Mouse (Mus musculus) T-helper 17 cell (primary cell): ENCODE results near the gene C77080.

Experiments used
- in situ Hi-C, 2 experiments: fragments of 300-600 bp; cut with MboI, MseI; formaldehyde crosslinking; loops; 1 replicate in 1 of 2; 2 replicates in 1 of 2; pipeline ENCODE4 v1.15.1; 2025; ENCODE audit warnings: high pct_unique_total_duplicates in 2 of 2

C77080 gene

DNA sequence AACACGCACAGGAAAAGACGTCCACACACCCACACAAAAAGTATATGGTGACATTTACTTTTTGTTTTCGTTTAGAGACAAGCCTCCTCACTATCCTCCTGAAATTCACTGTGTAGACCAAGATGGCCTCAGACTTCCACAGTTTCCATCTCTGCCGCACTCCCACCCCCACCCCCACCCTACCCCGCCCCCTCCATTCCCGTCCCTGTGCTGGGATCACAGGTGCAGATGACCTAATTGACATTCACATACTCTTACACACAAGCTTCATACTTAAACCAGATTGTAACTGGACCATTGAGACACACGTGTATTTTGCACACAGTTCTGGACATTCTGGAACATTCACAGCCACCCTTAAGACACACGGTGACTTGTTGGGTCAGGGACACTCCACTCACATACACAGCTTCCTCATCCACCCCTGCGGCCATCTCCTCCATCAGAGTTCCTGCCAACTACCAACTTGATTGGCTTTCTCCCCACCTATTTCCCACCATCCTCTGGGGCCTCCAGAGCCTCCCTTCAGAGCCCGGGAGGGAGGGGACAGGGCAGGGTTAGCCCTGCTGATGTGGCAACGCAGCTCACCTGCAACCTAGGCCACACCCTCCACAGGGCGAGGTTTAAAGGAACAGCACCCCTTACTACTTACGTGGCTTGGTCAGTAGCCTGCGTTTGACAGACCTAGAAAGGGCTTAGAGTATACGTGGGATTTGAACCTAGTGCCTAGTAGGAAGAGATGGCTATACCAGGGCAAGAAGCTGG, 11.0 kb upstream of the C77080 start:
- in situ Hi-C loops, result no loop called here

DNA sequence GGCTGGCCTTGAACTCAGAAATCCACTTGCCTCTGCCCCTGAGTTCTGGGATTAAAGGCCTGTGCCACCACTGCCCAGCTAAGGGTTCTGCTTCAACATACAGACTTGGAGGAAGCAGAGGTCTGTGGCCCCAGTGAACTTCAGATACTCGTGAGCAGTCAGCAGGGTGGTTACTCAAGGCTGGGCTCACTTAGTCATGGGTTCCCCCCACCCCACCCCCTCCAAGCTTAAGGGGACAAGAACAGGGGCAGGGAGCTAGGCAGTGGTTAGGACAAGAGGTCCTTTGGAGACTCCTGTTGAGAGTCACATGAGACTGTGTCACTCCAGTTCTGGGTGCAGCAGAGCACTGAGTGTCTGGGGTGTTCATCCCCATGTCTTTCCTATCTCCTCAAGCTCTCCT, 7.5 kb upstream of the C77080 start:
- in situ Hi-C loops, result loop anchor here in 1 of 2 experiments (10.0 kb wide), 1 partner anchor 1296 kb away; no protein-coding TSS in a partner anchor

DNA sequence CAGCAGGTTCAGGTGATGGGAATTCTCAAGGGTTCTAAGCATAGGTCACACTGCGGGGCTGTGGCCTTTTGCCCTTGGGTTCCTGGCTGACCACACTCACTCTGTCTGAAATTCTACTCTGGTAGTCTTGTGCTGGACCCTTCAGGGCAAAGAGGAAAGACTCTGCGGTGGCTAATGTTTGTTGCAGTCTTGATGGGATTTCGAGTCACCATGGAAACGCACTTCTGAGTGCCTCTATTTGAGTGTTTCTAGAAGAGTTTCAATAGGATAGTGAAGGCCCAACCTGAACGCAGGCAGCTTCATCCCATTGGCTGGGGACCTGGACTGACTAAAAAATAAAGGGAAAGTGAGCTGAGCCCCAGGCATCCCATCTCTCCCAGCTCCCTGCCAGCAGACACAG, 5.6 kb upstream of the C77080 start:
- in situ Hi-C loops, result loop anchor here in 1 of 2 experiments (10.0 kb wide), 1 partner anchor 1298 kb away; no protein-coding TSS in a partner anchor

DNA sequence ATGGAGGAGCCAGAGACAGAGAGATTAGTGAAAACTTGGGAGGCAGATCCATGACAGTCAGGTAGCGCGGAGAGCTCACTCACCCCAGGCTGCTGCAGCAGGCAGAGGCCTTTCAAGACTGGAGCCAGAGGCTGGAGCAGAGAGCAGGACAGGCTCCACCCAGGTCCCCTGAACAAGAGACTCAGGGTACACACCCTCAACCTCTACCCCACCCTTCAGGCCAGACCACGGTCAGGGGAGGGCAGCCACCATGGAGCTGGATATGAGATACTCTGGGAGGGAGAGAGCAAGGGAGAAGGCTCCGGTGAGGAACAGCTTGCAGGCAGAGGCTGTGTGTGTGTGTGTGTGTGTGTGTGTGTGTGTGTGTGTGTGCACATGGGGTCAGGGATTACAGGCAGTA, 5.0 kb upstream of the C77080 start:
- in situ Hi-C loops, result loop anchor here in 1 of 2 experiments (10.0 kb wide), 1 partner anchor 1299 kb away; no protein-coding TSS in a partner anchor

DNA sequence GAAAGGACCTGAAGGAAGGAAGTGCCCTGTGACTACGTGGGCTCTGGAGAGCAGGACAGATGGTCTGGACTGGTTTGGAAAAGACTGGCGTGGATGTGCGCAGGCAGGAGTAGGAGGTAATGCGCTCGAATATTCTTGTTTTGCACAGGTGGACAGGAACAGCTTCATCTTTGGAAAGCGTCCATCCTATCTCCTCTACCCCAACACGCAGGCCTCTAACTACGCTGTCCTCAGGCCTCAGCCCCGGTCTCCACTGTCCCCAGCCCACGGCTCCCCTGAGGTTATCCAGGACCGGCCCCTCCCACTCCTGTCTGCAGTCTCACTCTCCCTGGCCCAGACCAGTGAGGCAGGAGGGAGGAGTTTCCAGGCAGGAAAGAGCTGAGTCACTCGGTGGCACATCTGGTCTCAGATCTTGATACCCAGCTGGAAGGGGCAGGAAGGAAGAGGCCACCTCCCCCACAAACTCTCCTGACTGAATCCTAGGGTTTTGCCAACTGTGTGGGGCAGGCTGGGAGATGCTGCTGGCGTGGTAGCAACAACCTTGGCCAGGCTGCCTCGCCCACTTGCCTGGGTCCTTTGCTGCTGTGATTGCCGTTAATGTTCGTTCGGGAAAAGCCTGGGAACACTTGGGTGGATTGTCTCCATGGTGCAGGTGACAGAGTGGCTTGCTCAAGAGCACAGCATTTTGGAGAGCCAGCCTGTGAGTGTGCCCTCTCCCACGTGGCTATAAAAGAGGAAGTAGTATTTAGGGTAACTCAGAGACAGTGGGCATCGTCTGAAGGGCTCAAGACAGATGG, 2.2 kb upstream of the C77080 start:
- in situ Hi-C loops, result loop anchor here in 1 of 2 experiments (10.0 kb wide), 1 partner anchor 1301 kb away; no protein-coding TSS in a partner anchor

DNA sequence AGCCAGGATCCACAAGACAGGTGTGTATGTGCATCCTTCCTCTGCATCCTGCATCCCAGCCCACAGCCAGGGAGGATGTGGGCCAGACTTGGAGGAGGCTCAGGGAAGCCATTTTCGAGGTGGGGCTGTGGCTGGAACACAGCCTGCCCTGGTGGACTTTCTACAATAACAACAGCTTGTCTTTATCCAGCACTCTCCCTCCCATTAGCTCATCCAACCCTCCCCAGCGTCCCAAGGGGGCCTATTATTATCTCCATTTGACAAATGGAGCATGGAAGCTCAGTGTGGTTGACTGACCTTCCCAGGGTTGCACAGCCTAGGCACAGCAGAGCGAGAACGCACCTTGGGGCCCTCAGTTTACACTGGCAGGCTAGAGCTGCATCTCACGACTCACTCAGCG, 526 bp downstream of the C77080 start:
- in situ Hi-C loops, result loop anchor here in 1 of 2 experiments (10.0 kb wide), 1 partner anchor 1304 kb away; no protein-coding TSS in a partner anchor

DNA sequence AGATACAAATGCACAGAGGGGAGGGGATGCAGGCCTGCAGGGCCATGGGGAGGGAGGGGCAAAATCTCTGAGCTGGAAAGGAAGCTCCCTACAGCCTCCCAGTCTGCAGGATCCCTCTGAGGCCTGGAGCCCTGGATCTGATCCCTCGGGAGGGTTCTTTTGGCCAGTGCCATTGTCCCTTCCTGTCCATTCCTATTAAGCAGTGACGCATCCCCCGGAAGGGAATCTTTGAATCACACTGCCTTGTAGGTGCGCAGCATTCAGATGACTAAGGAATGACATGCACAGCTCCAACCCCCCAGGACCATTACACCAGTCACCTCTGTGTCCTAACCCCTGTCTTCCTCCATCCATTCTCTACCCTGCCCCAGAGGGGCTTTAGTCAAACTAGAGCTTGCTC, 2.1 kb downstream of the C77080 start:
- in situ Hi-C loops, result no loop called here

DNA sequence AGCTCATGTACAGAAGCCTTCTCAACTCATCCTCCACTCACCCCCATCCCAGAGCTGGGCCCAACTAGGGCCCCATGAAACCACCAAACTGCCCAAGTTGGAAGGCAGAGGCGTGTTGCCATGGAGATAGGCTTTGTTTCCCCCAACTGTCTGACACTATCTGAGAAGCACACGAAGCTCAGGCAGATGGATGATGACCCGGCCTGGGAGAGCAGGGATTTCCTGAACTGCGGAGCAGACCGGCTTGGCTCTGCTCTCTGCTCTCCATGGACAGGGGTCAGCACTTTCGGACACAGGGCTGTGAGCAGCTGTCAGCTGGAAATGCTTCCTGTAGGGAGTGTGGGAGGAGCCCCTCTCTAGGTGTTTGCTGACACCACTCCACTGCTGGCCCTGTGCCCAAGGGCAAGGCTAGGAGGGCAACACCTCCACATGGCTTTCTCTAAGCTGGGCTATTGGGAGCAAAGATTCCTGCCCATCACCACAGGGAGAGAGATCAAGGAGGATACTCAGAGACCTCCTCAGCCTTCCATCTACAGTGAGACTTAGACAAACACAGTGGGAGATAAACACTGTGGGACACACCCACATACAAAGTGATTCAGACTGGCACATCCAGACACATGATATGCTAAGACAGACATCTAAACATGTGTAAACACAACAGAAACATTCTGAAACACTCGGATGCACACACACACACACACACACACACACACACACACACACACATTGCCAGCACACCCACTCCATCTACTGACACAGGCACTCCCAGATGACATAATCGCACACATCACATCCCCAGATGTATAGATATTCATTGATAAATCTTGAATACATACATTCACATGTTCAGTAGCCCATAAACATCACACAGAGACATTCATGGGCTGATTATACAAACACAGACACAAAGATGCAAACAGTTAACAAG, 4.5 kb downstream of the C77080 start:
- in situ Hi-C loops, result no loop called here

DNA sequence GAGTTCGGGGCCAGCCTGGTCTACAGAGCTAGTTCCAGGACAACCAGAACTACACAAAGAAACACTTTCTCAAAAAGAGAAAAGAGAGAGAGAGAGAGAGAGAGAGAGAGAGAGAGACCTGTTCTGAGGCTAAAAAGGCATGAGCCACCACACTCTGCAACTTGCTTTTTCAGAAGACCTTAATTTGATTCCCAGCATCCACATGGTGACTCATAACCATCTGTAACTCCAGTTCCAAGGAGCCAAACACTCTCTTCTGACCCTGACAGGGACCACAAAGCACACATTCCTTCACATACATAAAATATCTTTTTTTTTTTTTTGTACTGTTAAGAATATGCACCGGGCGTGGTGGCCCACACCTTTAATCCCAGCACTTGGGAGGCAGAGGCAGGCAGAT, 6.6 kb downstream of the C77080 start:
- in situ Hi-C loops, result no loop called here

DNA sequence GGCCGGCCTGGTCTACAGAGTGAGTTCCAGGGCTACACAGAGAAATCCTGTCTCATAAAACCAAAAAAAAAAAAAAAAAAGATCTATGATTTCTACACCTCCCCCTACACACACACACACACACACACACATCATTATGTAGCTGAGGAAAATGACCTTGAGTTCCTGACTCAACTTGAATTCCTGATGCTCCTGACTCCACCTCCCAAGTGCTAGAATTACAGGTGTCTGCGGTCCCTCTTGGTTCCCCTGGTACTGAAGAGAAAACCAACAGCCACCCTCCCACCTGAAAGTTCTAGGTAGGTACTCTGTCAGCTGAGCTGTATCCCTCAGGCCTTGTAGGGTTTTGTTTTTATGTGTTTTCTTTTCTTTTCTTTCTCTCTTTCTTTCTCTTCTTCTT, 8.7 kb downstream of the C77080 start:
- in situ Hi-C loops, result no loop called here

DNA sequence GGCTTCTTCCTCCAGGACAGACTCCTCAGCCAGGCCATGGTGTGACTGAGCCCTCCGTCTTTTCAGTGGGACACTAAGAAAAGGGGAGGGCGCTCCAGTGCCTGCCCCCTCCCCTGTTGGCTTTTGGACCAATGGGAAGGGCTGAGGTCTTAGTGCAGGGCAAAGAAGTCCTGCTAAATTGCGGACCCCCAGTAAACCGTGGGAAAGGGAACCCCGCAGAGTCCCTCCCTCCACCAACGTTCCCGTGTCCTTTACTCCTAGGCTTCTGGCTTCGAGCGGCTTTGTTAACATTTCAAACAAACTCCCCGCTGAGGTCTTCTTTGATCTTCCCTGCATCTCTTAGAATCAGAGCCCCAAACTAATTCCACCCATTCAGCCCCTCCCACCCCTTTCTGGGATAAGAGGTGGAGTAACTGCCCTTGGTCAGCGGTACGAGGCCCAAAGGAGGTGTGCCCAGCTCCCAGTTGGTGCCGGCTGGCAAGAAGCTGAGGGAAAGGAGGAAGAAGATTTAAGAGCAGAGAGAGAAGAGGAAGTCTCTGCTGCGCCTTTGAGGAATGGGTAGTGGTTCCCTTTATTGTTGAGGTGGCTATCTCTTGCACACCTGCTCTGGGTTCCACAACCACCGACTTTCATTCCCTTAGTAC, 9.6 kb downstream of the C77080 start:
- in situ Hi-C loops, result no loop called here

DNA sequence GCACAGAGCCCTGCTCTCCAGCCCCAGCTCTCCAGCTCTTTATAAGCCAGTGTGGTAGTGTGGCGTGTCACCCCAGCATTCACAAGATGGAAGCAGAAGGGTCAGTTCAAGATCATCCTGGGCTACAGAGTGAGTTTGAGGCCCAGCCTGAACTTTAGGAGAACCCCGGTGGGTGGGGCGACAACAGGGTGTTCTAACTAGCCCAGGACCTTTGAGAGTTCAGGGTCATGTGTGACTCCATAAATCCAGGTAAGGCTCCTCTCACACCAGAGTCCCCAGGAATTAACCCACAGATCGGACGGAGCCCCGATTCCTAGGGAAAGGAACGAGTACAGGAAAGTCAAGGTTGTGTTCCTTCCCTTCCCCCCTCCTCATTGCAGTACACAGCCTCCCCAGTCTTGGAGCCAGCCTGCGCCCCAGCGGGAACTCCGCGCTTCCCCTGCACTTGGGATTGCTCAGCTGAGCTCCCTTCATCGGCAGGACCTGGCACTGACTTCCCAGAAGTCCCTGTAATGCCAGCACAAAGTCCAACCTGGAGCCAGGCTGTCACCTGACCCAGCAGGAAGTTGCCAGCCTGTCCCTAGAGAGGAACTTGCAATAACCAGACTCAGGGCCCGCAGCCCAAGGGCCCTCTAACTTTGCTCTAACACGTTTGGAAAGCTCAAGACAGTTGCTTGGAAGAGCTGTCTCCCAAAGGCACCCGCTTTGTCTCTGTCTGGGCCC, 10.3 kb downstream of the C77080 start:
- in situ Hi-C loops, result no loop called here

DNA sequence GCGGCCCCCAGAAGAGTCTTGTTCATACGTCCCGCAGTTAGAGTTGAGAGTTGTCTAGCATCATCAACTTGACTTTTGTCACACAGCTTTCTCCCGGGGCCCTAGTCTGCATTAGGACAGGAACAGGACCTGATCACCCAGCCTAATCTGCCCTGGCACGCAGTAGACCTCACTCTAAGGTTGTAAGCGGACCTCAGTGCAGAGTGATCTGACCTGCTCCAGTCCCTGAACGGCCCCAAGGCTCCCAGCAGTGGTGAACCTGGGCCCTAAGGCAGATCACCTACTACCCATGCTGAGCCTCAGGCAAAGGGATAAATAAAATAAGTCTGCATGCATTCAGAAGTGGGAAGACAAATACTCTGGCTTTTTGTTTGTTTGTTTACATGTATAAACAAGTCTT, 11.9 kb downstream of the C77080 start:
- in situ Hi-C loops, result no loop called here

DNA sequence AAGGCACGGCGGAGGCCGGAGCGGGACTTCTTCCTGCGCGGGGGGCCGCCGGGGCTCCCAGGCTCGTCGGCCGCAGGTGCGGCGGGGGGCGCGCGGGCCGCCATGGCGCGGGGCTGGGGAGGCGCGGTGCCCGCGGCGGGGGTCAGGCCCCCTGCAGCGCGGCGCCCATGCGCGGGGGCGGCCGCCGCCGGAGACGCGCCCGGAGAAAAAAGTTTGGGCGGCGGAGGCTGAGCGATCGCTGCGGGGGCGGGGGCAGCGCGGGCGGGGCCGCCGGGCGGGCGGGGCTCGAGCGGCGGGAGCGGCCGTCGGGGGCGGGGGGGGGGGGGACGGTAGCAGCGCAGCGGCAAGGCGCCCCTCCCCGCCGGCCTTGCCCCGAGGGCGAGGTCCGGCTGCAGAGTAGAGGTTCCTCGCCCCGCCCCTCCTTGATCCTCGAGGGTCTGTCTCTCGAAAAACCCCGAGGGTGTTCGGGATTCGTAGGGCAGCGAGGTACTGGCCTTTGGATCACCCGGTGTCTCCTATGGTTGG, 12.9 kb downstream of the C77080 start:
- in situ Hi-C loops, result no loop called here

DNA sequence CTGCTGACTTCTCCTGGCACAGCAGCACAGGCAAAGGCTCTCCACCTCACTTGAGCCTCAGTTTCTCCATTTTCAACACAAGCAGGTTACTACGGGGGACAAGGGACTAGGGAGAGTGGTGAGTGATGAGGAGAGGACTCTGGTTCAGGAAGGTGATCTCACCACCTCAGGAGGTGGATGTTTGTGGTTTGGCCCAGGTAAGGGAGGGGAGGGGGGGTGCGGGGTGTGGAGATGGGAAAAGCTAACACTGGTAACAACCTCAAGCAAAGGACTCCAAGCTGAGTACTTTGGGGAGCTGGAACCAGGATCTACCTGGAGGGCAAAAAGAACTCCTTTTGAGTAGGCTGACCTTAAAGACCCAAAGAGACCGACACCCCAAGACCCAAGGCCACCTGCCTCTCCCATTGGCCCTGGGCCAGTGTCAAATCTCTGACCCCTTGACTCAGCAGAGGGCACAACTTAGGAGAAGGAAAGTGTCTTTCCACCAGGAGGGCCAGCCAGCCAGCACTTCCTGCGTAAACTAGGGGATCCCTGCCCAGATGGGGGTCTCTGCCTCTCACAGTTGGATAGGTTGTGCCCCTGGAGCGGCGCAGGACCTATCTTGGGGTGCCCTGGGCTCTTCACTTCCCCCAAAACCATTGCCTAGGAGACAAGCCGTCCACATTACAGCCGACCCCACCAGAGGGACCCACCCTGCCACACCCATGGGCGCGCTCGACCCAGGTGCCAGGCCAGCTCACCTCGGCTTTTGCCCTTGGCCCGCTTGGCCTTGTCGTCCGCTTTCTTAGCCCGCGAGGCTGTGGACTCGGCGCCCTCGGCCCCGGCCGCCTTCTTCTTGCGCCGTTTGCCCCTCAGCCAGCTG, 13.6 kb downstream of the C77080 start:
- in situ Hi-C loops, result no loop called here

DNA sequence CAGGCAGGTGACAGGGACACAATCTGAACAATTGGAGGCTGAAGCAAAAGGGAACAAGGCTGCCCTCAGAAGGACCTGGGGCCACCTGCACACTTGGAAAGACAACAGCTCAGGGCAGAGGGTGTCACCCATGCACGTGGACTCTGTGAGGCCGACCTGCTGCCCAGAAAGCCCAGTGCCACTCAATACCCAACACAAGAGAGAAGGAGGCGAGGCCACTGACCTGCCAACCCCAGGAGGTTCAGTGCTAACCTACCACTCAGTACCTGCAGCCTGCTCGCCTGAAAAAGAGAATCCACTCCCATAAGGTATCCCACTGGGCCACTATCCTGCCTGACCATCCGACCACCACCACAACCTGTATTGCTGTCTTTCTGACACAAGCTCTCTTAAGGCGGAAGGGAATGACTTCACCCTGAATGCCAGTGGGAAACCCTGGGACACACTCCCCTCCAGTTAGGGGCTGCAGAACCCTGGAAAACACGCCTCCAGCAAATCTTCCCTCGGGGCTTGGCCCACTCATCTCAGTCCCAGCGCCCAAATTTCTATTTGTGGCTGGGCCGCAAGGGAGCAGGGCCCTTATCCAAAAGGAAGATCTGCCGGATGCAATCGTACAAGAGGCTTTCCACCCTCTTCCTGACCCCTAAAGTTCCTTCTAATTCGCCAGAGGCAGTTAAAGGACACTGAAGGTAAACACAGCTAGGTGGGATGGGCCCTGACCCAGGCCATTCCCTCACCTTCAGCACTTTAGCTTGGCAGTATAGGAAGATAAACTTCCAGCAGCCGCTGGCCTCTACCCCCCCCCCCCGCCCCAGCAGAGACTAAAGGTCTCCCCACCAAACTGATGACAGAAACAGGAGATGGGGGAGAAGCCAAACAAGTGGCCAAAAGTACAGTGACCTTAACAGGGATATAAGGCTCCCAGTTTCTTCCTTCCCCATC, 14.6 kb downstream of the C77080 start:
- in situ Hi-C loops, result no loop called here

DNA sequence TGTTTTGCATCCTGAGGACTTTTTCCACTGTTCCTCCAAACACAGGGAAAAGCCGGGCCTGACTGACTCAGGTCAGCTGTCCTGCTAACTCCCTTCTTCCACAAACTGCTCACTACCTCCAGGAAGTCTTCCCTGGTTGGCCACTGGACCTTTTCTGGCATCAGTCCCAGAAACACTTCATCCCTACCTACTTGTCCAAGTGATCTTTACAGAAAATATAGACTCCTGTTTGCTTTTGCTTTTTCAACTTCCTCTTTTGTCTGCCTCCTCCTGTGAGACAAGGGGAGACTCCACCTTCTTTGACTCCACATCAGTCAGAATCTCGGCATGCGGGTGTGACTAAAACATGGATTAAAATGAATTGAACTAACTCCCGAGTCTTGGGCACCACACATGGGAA, 16.4 kb downstream of the C77080 start:
- in situ Hi-C loops, result no loop called here

DNA sequence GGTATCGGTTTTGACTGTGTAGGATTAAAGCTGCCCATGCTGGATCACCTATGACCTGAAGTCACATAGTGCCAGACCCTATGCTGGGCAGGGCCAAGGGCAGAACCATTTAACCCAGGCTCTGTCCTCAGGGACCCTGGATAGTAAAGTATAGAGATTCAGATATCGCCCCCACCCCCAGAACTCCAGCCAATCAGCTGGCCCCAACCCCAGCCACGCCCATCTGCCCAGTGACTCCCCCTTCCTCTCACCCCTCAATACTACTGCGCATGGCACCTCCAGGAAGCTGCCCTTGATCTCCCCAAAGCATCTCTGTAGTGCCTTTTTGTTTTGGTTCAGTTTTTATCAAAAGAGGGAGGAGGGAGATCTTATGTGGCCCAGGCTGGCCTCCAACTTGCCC, 18.4 kb downstream of the C77080 start:
- in situ Hi-C loops, result no loop called here
